Mouse (Mus musculus) bone marrow macrophage, adult 2 months (primary cell): ENCODE measurements around the gene H2-M10.6.
"Not testable (repeated sequence)": the region's sequence is repeated elsewhere in the genome, so short reads cannot be mapped to it uniquely, and the experiment has no call there.

Experiments used
- CTCF ChIP-seq: IDR thresholded peaks from 2 replicates; pipeline ENCODE4 v1.5.1; 2012; ENCODE audit warnings: low read depth, mild to moderate bottlenecking, low read length, moderate library complexity
- POLR2A ChIP-seq: IDR thresholded peaks from 2 replicates; pipeline ENCODE4 v1.6.1; 2012; ENCODE audit warnings: mild to moderate bottlenecking, low read depth, low read length, borderline replicate concordance

GRCm38 (mm10) chr17:36799921-36800462 lies 12.0 kb upstream of the H2-M10.6 start:
- TF ChIP-seq CTCF, POLR2A: not testable (repeated sequence)
